Mouse (Mus musculus): ENCODE results near the gene Copz2.

- no peak for TF ChIP-seq POLR2A (IDR thresholded peaks at IDR 0.05; ENCODE audit: insufficient read length, low read depth)
- no peak for TF ChIP-seq TCF3 (IDR thresholded peaks at IDR 0.05; ENCODE audit: insufficient read length, low read depth)
- TF ChIP-seq CEBPB (IDR thresholded peaks at IDR 0.05; ENCODE audit: insufficient read depth, poor library complexity, severe bottlenecking): no peak
- no peak for TF ChIP-seq E2F4 (IDR thresholded peaks at IDR 0.05; ENCODE audit: insufficient read depth)
- no peak for TF ChIP-seq POLR2AphosphoS2 (IDR thresholded peaks at IDR 0.05; ENCODE audit: insufficient read length, low read depth)
- TF ChIP-seq USF1 (IDR thresholded peaks at IDR 0.05; ENCODE audit: low read depth): no peak
- TF ChIP-seq MAX (IDR thresholded peaks at IDR 0.05; ENCODE audit: low read depth): no peak
- TF ChIP-seq MYOG (IDR thresholded peaks at IDR 0.05; ENCODE audit: control insufficient read depth in 1 of 3, insufficient read depth in 1 of 3, insufficient read length in 2 of 3, low read depth in 2 of 3): no peak
- TF ChIP-seq TCF12 (IDR thresholded peaks at IDR 0.05; ENCODE audit: insufficient read depth, poor library complexity, severe bottlenecking): no peak
- TF ChIP-seq MYOD1 (IDR thresholded peaks at IDR 0.05; ENCODE audit: control insufficient read depth in 1 of 3, insufficient read length in 2 of 3, low read depth in 2 of 3): no peak
- no peak for TF ChIP-seq SRF (IDR thresholded peaks at IDR 0.05; ENCODE audit: control insufficient read depth, insufficient read length, low read depth)
Measured at GRCm38 (mm10) chr11:96895886-96896285, 46.2 kb downstream of the Copz2 start.
